Mouse (Mus musculus) cerebellum, adult 2 months (tissue): Measurements from ENCODE around the gene Limk1. TPM values are rescaled to one million over a fixed set of nuclear protein-coding genes. Genes with fewer than 3 reads are reported as not detected.

ENCODE experiments used
- DNase-seq, 2 experiments: peaks; one replicate each; pipeline ENCODE4 v3.0.0; 2021
- H3K27ac ChIP-seq: fragments of 200-500 bp; 2 replicates; pipeline ENCODE4 v1.5.1; 2012; ENCODE audit warnings: low read length, control low read depth, inconsistent platforms; ENCODE audit not compliant: insufficient read depth
- H3K27me3 ChIP-seq: fragments of 200-500 bp; 2 replicates; pipeline ENCODE4 v1.6.1; 2012; ENCODE audit warnings: inconsistent platforms, mild to moderate bottlenecking, low read length, moderate library complexity; ENCODE audit not compliant: control insufficient read depth, insufficient read depth
- H3K4me1 ChIP-seq: fragments of 200-500 bp; 2 replicates; pipeline ENCODE4 v1.6.1; 2011; ENCODE audit warnings: low read length; ENCODE audit not compliant: control insufficient read depth, insufficient read depth
- H3K4me3 ChIP-seq: fragments of 200-500 bp; replicated peaks from 2 replicates; pipeline ENCODE3; 2011; ENCODE audit warnings: mild to moderate bottlenecking, low read depth, low read length, control low read depth; ENCODE audit not compliant: insufficient read depth
- CTCF ChIP-seq: fragments of 200-500 bp; IDR thresholded peaks from 2 replicates; pipeline ENCODE4 v1.5.1; 2011; ENCODE audit warnings: low read depth, mild to moderate bottlenecking, control low read depth, low read length, moderate library complexity, borderline replicate concordance; ENCODE audit not compliant: insufficient read depth
- POLR2A ChIP-seq: fragments of 200-500 bp; IDR thresholded peaks from 2 replicates; pipeline ENCODE4 v1.6.1; 2011; ENCODE audit warnings: low read length, control low read depth, borderline replicate concordance; ENCODE audit not compliant: insufficient read depth
- WGBS: fragments of 180-500 bp; shearing (Covaris S2); methylation state at CpG from one replicate; pipeline ENCODE4 v1.1.7; 2018; 5-methylcytosine and 5-hydroxymethylcytosine counted together
- polyA plus RNA-seq: library from polyadenylated mRNA; depleted of rRNA; stranded (reverse); fragments of >200 nt; gene quantifications from 2 replicates; pipeline ENCODE4 v1.2.3, GENCODE M21; 2012

Limk1 gene
- polyA plus RNA-seq, 1 experiment = 99.2 TPM

DNA sequence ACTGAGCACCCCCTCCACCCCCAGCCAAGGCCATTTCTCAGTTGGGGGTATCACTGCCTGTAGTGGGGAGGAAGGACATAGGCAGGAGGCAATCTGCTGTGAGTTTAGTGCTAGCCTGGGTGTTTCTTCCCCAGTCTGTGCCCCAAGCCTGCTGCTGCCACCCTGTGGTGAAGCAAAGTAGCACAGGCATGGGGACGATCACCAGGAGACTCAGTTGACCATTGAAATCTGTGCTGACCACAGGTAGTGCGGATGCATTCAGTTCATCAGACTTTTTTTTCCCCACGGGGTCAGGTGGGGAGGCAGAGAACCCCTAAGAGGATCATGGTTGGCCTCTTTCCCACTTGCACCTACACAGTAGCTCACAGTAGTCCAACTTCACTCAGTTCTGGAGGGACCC is 71.3 kb downstream of the Limk1 start:
- 66% methylated on average over 3 of the region's 3 CpGs for WGBS
- peaks cover 3% of the 10 kb centered on the region; the same call in 1 of the 2 replicates for H3K4me1 ChIP-seq
- no peak overlapping the region for H3K27ac ChIP-seq
- no peak for TF ChIP-seq POLR2A
- peak; percentile 86 for TF ChIP-seq CTCF
- no peaks in the 10 kb centered on the region for H3K27me3 ChIP-seq
- peak; percentile 41 to 55 for DNase-seq
- no peak overlapping the region for H3K4me3 ChIP-seq

GRCm38 (mm10) chr5:134615780-134616179 is 72.6 kb downstream of the Limk1 start:
- H3K4me1 ChIP-seq = no peaks in the 10 kb centered on the region
- 57% methylated on average over 4 of the region's 4 CpGs for WGBS
- no peak for DNase-seq
- TF ChIP-seq CTCF (no peak), POLR2A (no peak)
- no peak overlapping the region for H3K27ac ChIP-seq
- no peak overlapping the region for H3K4me3 ChIP-seq
- H3K27me3 ChIP-seq = no peaks in the 10 kb centered on the region

DNA sequence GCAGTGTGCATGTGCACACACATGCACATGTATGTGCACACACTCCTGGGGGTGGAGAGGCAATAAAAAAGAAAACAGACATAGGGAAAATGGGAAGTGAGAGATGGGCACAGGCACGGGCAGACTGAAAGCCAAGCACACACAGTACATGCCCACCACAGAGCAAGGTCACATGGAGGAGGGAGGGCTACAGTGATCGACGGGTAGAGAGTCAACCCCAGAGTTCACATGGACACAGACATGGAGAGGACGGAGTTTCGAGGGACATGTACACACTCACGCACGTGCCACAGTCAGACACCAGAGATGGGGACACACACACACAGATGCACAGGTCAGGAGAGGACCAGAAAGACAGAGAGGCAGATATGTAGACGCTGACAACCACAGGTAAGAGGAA is 73.0 kb downstream of the Limk1 start:
- 75% methylated on average over 8 of the region's 8 CpGs for WGBS
- H3K27ac ChIP-seq = no peak overlapping the region
- TF ChIP-seq POLR2A (no peak), CTCF (no peak)

GRCm38 (mm10) chr5:134614802-134615201 is 73.6 kb downstream of the Limk1 start, which contains the start of gene Lat2:
Gene Lat2 (minus strand): TSS chr5:134615025.
- no peak for DNase-seq
- WGBS = 84% methylated on average over 7 of the region's 7 CpGs
- H3K4me3 ChIP-seq = no peak within 1 kb of the TSS
- H3K27me3 ChIP-seq = no peaks in the 10 kb centered on the region
- no peak within 1 kb of the TSS for H3K27ac ChIP-seq
- H3K4me1 ChIP-seq = no peaks in the 10 kb centered on the region
- TF ChIP-seq CTCF (no peak), POLR2A (no peak)

More for the DNA sequence above, 73.0 kb downstream of the Limk1 start:
- no peak overlapping the region for H3K4me3 ChIP-seq
- no peak for DNase-seq
- H3K27me3 ChIP-seq = no peaks in the 10 kb centered on the region
- no peaks in the 10 kb centered on the region for H3K4me1 ChIP-seq

DNA sequence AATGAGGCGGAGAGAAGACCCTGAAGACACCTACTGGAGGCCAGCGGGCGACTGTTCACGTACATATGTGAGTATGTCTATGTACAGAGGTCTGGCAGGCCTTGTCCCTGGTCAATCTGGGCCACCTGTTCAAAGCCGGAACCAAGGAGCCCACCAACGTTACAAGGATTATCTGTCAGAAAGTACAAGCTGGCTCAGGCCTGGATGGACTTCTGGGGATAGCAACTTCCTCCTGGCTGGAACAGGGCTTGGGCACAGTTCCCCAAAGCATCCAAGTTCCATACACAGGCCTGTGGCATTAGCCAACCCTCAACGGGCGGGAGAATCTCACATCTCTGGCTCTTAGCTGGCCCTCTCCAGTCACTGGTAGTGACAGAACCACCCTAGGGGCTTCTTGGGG is 74.1 kb downstream of the Limk1 start:
- no peak for DNase-seq
- H3K27ac ChIP-seq = no peak overlapping the region
- no peak for TF ChIP-seq CTCF
- no peak for TF ChIP-seq POLR2A
- H3K4me1 ChIP-seq = no peaks in the 10 kb centered on the region
- 76% methylated on average over 8 of the region's 8 CpGs for WGBS
- H3K4me3 ChIP-seq = no peak overlapping the region
- no peaks in the 10 kb centered on the region for H3K27me3 ChIP-seq

- Histone ChIP-seq H3K4me1 (no peaks in the 10 kb centered on the region), H3K4me3 (no peak overlapping the region), H3K27me3 (no peaks in the 10 kb centered on the region), H3K27ac (no peak overlapping the region)
- TF ChIP-seq CTCF (no peak), POLR2A (no peak)
- DNase-seq = no peak
- 89% methylated on average over 9 of the region's 9 CpGs for WGBS
These were observed 74.7 kb downstream of the Limk1 start for GRCm38 (mm10) chr5:134613727-134614126.

GRCm38 (mm10) chr5:134611810-134612521 is 76.4 kb downstream of the Limk1 start:
- H3K27ac ChIP-seq = no peak overlapping the region
- no peak overlapping the region for H3K4me3 ChIP-seq
- DNase-seq = no peak
- WGBS = 47% methylated on average over 8 of the region's 8 CpGs
- TF ChIP-seq POLR2A (no peak), CTCF (no peak)
- no peaks in the 10 kb centered on the region for H3K27me3 ChIP-seq
- H3K4me1 ChIP-seq = no peaks in the 10 kb centered on the region

DNA sequence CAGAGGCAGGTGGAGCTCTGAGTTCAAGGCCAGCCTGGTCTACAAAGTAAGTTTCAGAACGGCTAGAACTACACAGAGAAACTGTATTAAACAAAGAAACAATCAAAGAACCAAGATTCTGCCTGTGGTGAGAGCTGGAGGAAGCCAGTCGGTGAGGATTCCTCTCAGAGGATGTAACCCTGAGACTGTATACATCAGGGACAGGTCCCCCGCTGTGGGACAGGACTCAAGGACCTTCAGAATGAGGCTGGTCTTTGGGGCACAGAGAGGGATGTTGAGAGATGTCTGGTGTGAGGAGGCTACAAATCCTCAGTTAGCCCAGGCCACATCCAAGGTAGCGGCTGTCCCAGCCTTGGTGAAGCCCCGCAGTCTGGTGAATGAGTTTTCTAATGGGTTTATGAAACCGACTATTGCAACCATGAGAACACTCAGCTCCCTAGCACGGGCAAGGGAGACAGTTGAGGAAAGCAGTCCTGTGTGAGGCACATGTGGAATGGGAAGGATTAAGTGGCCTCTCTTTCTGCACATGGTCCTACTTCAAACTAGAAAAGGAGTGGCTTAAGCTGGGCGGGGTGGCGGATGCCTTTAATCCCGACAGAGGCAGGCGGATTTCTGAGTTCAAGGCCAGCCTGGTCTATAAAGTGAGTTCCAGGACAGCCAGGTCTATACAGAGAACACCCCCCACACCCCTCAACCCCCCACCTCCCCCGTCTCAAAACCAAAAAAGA is 78.3 kb downstream of the Limk1 start:
- no peaks in the 10 kb centered on the region for H3K27me3 ChIP-seq
- TF ChIP-seq POLR2A = no peak
- TF ChIP-seq CTCF = no peak
- no peak overlapping the region for H3K4me3 ChIP-seq
- WGBS = 82% methylated on average over 12 of the region's 12 CpGs
- no peak overlapping the region for H3K27ac ChIP-seq
- H3K4me1 ChIP-seq = no peaks in the 10 kb centered on the region
- no peak for DNase-seq
